Mouse (Mus musculus) lung, embryonic 15.5 days (tissue): ENCODE measurements around the gene Epn2. TPM values are rescaled to one million over a fixed set of nuclear protein-coding genes. Genes with fewer than 3 reads are reported as not detected.

Experiments
- ATAC-seq: fragments of 200-750 bp; cut with Nextera tagmentation; 2 replicates; pipeline ENCODE4 v1.8.0; 2017; ENCODE audit warnings: moderate number of reproducible peaks, borderline replicate concordance; ENCODE audit not compliant: low FRiP score, low TSS enrichment; ENCODE audit errors: extremely low read depth
- H3K27ac ChIP-seq: fragments of 300-500 bp; sonication (generic); 2 replicates; pipeline ENCODE4 v1.5.1; 2015; ENCODE audit warnings: moderate library complexity, mild to moderate bottlenecking, inconsistent platforms
- H3K27me3 ChIP-seq: fragments of 300-500 bp; sonication (generic); 2 replicates; pipeline ENCODE4 v1.6.1; 2015; ENCODE audit warnings: inconsistent platforms
- H3K36me3 ChIP-seq: fragments of 300-500 bp; sonication (generic); 2 replicates; pipeline ENCODE4 v1.6.1; 2015; ENCODE audit warnings: inconsistent platforms
- H3K4me1 ChIP-seq: fragments of 300-500 bp; sonication (generic); 2 replicates; pipeline ENCODE4 v1.6.1; 2015; ENCODE audit warnings: inconsistent platforms
- H3K4me2 ChIP-seq: fragments of 300-500 bp; sonication (generic); 2 replicates; pipeline ENCODE4 v1.6.1; 2015; ENCODE audit warnings: inconsistent platforms, mild to moderate bottlenecking, moderate library complexity
- H3K4me3 ChIP-seq: fragments of 300-500 bp; sonication (generic); 2 replicates; pipeline ENCODE4 v1.5.1; 2015; ENCODE audit warnings: mild to moderate bottlenecking, inconsistent platforms
- H3K9ac ChIP-seq: fragments of 300-500 bp; sonication (generic); 2 replicates; pipeline ENCODE4 v1.6.1; 2015; ENCODE audit warnings: inconsistent platforms
- H3K9me3 ChIP-seq: fragments of 300-500 bp; sonication (generic); 2 replicates; pipeline ENCODE4 v1.6.1; 2016; ENCODE audit warnings: inconsistent platforms
- WGBS: fragments of 180-500 bp; shearing (Covaris S2); methylation state at CpG from one replicate; pipeline ENCODE4 v1.1.7; 2015; 5-methylcytosine and 5-hydroxymethylcytosine counted together
- polyA plus RNA-seq: library from polyadenylated mRNA; unstranded; fragments of >200 nt; fragmentation: Nextera tagmentation; extraction: Ambion mirVana; gene quantifications from 2 replicates; pipeline ENCODE4 v1.2.1, GENCODE M21; 2015

Epn2 gene
- polyA plus RNA-seq, 1 experiment from 2014 or later = 26.1 TPM

- 34% methylated on average over 1 of the region's 1 CpGs for WGBS
- H3K9me3 ChIP-seq = no peaks in the 10 kb centered on the region
- H3K4me2 ChIP-seq = no peak overlapping the region
- H3K27ac ChIP-seq = no peak overlapping the region
- ATAC-seq = no peak
- H3K27me3 ChIP-seq = no peaks in the 10 kb centered on the region
- H3K9ac ChIP-seq = no peak overlapping the region
- peaks cover 9% of the 10 kb centered on the region; the same call in 1 of the 2 replicates for H3K4me1 ChIP-seq
- H3K36me3 ChIP-seq = 0 out of 2 replicates have a peak, but pooled peaks cover 4% of the 10 kb centered on the region
- H3K4me3 ChIP-seq = no peak overlapping the region
These were observed 44.0 kb downstream of the Epn2 start for GRCm38 (mm10) chr11:61535530-61535929.

- 0 out of 2 replicates have a peak, but pooled peaks have one; percentile 59 for ATAC-seq
- Histone ChIP-seq H3K27ac (no peak overlapping the region), H3K4me2 (no peak overlapping the region), H3K27me3 (no peaks in the 10 kb centered on the region), H3K4me3 (no peak overlapping the region), H3K36me3 (0 out of 2 replicates have a peak, but pooled peaks cover 4% of the 10 kb centered on the region), H3K9ac (no peak overlapping the region), H3K9me3 (no peaks in the 10 kb centered on the region), H3K4me1 (peaks cover 9% of the 10 kb centered on the region; the same call in 1 of the 2 replicates)
- 64% methylated on average over 5 of the region's 5 CpGs for WGBS
These were observed 45.9 kb downstream of the Epn2 start for GRCm38 (mm10) chr11:61533571-61533970.

GRCm38 (mm10) chr11:61532820-61533219 lies 46.7 kb downstream of the Epn2 start:
- no peaks in the 10 kb centered on the region for H3K9me3 ChIP-seq
- no peak overlapping the region for H3K9ac ChIP-seq
- no peak overlapping the region for H3K4me3 ChIP-seq
- no peaks in the 10 kb centered on the region for H3K27me3 ChIP-seq
- peaks cover 7% of the 10 kb centered on the region; the same call in 1 of the 2 replicates for H3K4me1 ChIP-seq
- ATAC-seq = no peak
- 82% methylated on average over 2 of the region's 2 CpGs for WGBS
- H3K4me2 ChIP-seq = no peak overlapping the region
- H3K36me3 ChIP-seq = 0 out of 2 replicates have a peak, but pooled peaks cover 4% of the 10 kb centered on the region
- H3K27ac ChIP-seq = no peak overlapping the region

- Histone ChIP-seq H3K4me3 (no peak overlapping the region), H3K27ac (peak overlapping the region; percentile 42; the same call in 1 of the 2 replicates), H3K4me2 (no peak overlapping the region), H3K27me3 (no peaks in the 10 kb centered on the region), H3K9me3 (no peaks in the 10 kb centered on the region), H3K4me1 (no peaks in the 10 kb centered on the region), H3K36me3 (no peaks in the 10 kb centered on the region), H3K9ac (no peak overlapping the region)
- WGBS = 60% methylated on average over 4 of the region's 4 CpGs
- ATAC-seq = no peak
These were observed 50.2 kb downstream of the Epn2 start for GRCm38 (mm10) chr11:61529268-61529713.

- ATAC-seq = no peak
- H3K4me2 ChIP-seq = no peak overlapping the region
- no peak overlapping the region for H3K4me3 ChIP-seq
- H3K27ac ChIP-seq = no peak overlapping the region
- H3K27me3 ChIP-seq = no peaks in the 10 kb centered on the region
- no peak overlapping the region for H3K9ac ChIP-seq
- H3K36me3 ChIP-seq = peaks cover 6% of the 10 kb centered on the region; the same call in 1 of the 2 replicates
- 94% methylated on average over 1 of the region's 1 CpGs for WGBS
- no peaks in the 10 kb centered on the region for H3K4me1 ChIP-seq
- no peaks in the 10 kb centered on the region for H3K9me3 ChIP-seq
These were observed 52.6 kb downstream of the Epn2 start for GRCm38 (mm10) chr11:61526872-61527271.

GRCm38 (mm10) chr11:61519484-61520107 lies 59.9 kb downstream of the Epn2 start:
- Histone ChIP-seq H3K36me3 (peaks cover 53% of the 10 kb centered on the region), H3K27me3 (no peaks in the 10 kb centered on the region), H3K4me1 (no peaks in the 10 kb centered on the region), H3K9ac (no peak overlapping the region), H3K4me3 (no peak overlapping the region), H3K4me2 (no peak overlapping the region), H3K9me3 (no peaks in the 10 kb centered on the region), H3K27ac (no peak overlapping the region)
- 92% methylated on average over 3 of the region's 3 CpGs for WGBS
- ATAC-seq = no peak

GRCm38 (mm10) chr11:61518871-61519270 lies 60.6 kb downstream of the Epn2 start:
- 83% methylated on average over 3 of the region's 3 CpGs for WGBS
- no peak overlapping the region for H3K9ac ChIP-seq
- H3K9me3 ChIP-seq = no peaks in the 10 kb centered on the region
- no peaks in the 10 kb centered on the region for H3K4me1 ChIP-seq
- ATAC-seq = no peak
- H3K36me3 ChIP-seq = peaks cover 53% of the 10 kb centered on the region
- H3K27ac ChIP-seq = no peak overlapping the region
- no peaks in the 10 kb centered on the region for H3K27me3 ChIP-seq
- no peak overlapping the region for H3K4me3 ChIP-seq
- H3K4me2 ChIP-seq = no peak overlapping the region

GRCm38 (mm10) chr11:61517971-61518370 lies 61.5 kb downstream of the Epn2 start:
- Histone ChIP-seq H3K9me3 (no peaks in the 10 kb centered on the region), H3K4me2 (no peak overlapping the region), H3K27me3 (no peaks in the 10 kb centered on the region), H3K4me1 (no peaks in the 10 kb centered on the region), H3K36me3 (peaks cover 52% of the 10 kb centered on the region), H3K27ac (no peak overlapping the region), H3K9ac (no peak overlapping the region), H3K4me3 (no peak overlapping the region)
- 94% methylated on average over 1 of the region's 1 CpGs for WGBS
- ATAC-seq = no peak

GRCm38 (mm10) chr11:61514953-61515352 lies 64.5 kb downstream of the Epn2 start:
- Histone ChIP-seq H3K4me2 (no peak overlapping the region), H3K9ac (no peak overlapping the region), H3K27me3 (no peaks in the 10 kb centered on the region), H3K4me3 (no peak overlapping the region), H3K9me3 (no peaks in the 10 kb centered on the region), H3K27ac (no peak overlapping the region), H3K36me3 (peaks cover 31% of the 10 kb centered on the region), H3K4me1 (no peaks in the 10 kb centered on the region)
- no peak for ATAC-seq
- WGBS = 44% methylated on average over 3 of the region's 3 CpGs

GRCm38 (mm10) chr11:61504713-61505257 lies 74.7 kb downstream of the Epn2 start, which contains the start of gene B9d1:
Gene B9d1, plus strand, starts transcription at chr11:61505144.
- WGBS = under 1% methylated on average over 39 of the region's 39 CpGs
- Histone ChIP-seq H3K4me1 (peaks cover 13% of the 10 kb centered on the region), H3K4me3 (peak within 1 kb of the TSS; percentile 68), H3K9me3 (no peaks in the 10 kb centered on the region), H3K27ac (peak within 1 kb of the TSS; percentile 77), H3K9ac (peak within 1 kb of the TSS; percentile 63), H3K27me3 (no peaks in the 10 kb centered on the region), H3K36me3 (no peaks in the 10 kb centered on the region), H3K4me2 (peak within 1 kb of the TSS; percentile 85)
- ATAC-seq = peak; percentile 91

GRCm38 (mm10) chr11:61503933-61504332 lies 75.6 kb downstream of the Epn2 start:
- Histone ChIP-seq H3K4me2 (no peak overlapping the region), H3K9me3 (no peaks in the 10 kb centered on the region), H3K36me3 (no peaks in the 10 kb centered on the region), H3K27ac (no peak overlapping the region), H3K9ac (no peak overlapping the region), H3K27me3 (no peaks in the 10 kb centered on the region), H3K4me1 (peaks cover 16% of the 10 kb centered on the region), H3K4me3 (no peak overlapping the region)
- WGBS = 58% methylated on average over 8 of the region's 8 CpGs
- no peak for ATAC-seq

GRCm38 (mm10) chr11:61498736-61499504 lies 80.6 kb downstream of the Epn2 start:
- 48% methylated on average over 6 of the region's 6 CpGs for WGBS
- Histone ChIP-seq H3K36me3 (no peaks in the 10 kb centered on the region), H3K4me2 (no peak overlapping the region), H3K27ac (0 out of 2 replicates have a peak overlapping the region, but pooled peaks have one; percentile 24), H3K4me3 (no peak overlapping the region), H3K27me3 (no peaks in the 10 kb centered on the region), H3K9ac (no peak overlapping the region), H3K4me1 (peaks cover 15% of the 10 kb centered on the region), H3K9me3 (no peaks in the 10 kb centered on the region)
- no peak for ATAC-seq
